Mouse (Mus musculus) activated CD4-positive, CD25-positive, alpha-beta regulatory T cell, adult 9 weeks (primary cell): Measurements from ENCODE around the gene Aloxe3. TPM values are rescaled to one million over a fixed set of nuclear protein-coding genes. Genes with fewer than 3 reads are reported as not detected.

Experiments
- polyA plus RNA-seq: library from polyadenylated mRNA; unstranded; fragments of 100-300 nt; shearing (Covaris generic); gene quantifications from one replicate; pipeline ENCODE4 v1.2.1, GENCODE M21; 2017

The Aloxe3 gene
- polyA plus RNA-seq: 0.09 TPM

DNA sequence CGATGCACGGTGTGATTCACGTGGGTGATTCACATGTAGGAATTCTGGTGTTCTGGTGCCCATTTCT lies at the start of gene Aloxe3:
TSS of gene Aloxe3 (plus strand) at position 45 of the 67 bp plus-strand sequence.

DNA sequence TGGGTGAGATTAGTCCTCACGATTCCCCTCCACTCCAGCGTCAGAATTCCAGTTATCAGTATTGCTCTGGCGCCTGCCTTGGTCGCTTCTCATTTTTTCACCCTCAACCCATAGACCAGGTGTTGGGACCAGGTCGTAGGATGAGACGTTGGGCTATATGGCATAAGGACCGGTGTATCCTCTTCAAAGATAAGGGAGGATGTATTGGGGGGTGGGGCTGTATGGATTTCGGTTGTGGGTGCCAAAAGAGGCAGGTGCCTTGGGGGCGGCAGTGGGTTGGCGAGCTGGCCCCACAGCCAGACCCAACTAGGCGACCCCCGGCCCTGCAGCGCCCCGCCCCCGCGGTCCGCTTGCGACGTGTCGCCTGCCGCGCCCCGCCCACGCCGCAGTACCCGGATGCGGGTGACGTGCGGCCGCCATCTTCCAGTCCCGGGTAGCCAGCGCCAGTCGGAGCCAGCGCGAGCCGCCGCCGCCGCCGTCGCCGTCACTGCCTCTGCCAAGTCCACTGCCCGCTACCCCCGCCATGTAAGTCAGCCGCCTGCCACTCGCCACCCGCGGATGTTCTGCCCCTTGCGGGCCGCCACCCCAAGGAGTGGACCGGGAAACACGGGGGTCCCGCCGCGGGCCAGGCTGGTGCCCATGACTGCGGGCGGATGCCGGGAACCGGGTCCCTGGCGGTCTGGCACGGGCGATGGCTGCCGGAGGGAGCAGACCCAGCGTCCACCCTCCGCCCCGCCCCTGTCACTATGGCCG lies 37.4 kb upstream of the Aloxe3 start, which contains the start of gene Vamp2:
TSS of gene Vamp2 (plus strand) at position 388 of the 753 bp plus-strand sequence.

GRCm38 (mm10) chr11:69094697-69095429 lies 30.8 kb upstream of the Aloxe3 start, which contains the start of gene Per1:
TSS of gene Per1 (plus strand) at chr11:69095217.

DNA sequence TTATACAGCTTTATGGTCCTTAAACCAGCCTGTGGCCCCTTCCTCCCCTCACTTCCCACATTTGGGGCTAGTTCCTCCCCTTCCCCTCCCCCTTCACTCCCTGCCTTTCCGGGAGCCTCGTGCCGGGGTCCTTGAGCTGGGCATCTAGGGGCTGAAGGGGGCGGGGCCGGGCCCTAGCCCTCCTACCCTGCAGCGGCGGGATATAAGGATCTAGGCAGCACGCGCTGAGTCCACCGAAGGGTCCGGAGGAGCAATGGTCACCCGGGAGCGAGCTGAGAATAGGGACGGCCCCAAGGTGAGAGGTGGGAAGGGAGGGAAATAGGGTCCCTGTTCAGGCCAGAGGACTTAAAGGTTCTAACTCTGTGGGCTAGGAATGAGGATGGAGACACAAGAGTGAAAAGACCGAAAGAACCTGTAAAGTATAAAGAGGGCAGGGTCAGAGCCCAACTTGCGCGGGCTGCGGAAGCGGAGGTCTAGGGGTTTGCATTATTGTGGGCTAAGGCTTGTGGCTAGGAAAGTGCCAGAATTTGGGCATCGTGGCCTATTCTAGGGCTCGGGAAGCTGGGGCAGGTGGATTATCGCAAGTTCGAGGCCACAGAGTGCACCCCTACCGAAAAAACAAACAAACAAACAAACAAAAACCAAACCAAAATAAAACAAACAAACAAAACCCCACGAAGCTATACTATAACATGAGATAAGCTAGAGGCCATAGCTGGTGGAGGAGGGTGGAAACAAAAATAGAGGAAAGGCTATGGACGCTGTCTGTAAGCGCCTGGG lies 5.3 kb upstream of the Aloxe3 start, which contains the start of gene Hes7:
TSS of gene Hes7 (plus strand) at position 184 of the 780 bp plus-strand sequence.

DNA sequence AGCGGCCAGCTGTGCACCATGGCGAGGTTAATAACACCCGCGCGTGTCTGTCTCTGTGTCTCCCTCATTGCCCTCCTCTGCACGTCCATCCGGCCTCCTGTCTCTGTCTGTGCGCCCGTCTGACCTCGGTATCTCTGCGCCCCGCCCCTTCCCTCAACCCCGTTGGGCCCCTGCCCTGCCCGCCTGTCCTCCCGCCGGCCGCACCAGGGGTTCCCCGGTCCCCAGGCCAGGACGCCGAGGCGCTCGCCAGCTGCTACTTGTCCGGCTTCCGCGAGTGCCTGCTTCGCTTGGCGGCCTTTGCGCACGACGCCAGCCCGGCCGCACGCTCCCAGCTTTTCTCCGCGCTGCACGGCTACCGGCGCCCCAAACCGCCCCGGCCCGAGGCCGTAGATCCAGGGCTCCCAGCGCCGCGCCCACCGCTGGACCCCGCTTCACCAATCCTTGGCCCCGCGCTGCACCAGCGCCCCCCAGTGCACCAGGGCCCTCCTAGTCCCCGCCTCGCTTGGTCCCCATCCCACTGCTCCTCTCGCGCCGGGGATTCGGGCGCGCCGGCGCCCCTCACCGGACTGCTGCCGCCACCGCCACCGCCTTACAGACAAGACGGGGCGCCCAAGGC lies 3.3 kb upstream of the Aloxe3 start, which contains the start of gene 9130213A22Rik:
TSS of gene 9130213A22Rik (minus strand) at position 254 of the 616 bp plus-strand sequence.

GRCm38 (mm10) chr11:69156800-69157199 lies 31.1 kb downstream of the Aloxe3 start, which contains the start of gene Alox12b:
TSS of gene Alox12b (plus strand) at chr11:69156989.

GRCm38 (mm10) chr11:69197743-69198142 lies 72.0 kb downstream of the Aloxe3 start, which contains the start of gene Alox8:
TSS of gene Alox8 (minus strand) at chr11:69197843.

Other genes with a start within 250 kb of the Aloxe3 start
- gene Rnf222, start 237.3 kb upstream of the Aloxe3 start, polyA plus RNA-seq: not detected
- gene Rpl26, start 224.3 kb upstream of the Aloxe3 start, polyA plus RNA-seq: 1,048 TPM
- gene Odf4, start 198.8 kb upstream of the Aloxe3 start, polyA plus RNA-seq: not detected
- 0.24 TPM for gene Arhgef15, start 168.4 kb upstream of the Aloxe3 start, polyA plus RNA-seq
- gene Slc25a35, start 157.8 kb upstream of the Aloxe3 start, polyA plus RNA-seq: 10.6 TPM
- 40.7 TPM for gene Rangrf, start 150.7 kb upstream of the Aloxe3 start, polyA plus RNA-seq
- gene Pfas, start 117.4 kb upstream of the Aloxe3 start, polyA plus RNA-seq: 5.7 TPM
- 26.9 TPM for gene Ctc1, start 110.0 kb upstream of the Aloxe3 start, polyA plus RNA-seq
- 14.1 TPM for gene Aurkb, start 80.2 kb upstream of the Aloxe3 start, polyA plus RNA-seq
- 7.1 TPM for gene Borcs6, start 66.2 kb upstream of the Aloxe3 start, polyA plus RNA-seq
- gene Tmem107, start 55.1 kb upstream of the Aloxe3 start, polyA plus RNA-seq: 4.0 TPM
- 53.5 TPM for gene Vamp2, start 37.4 kb upstream of the Aloxe3 start, polyA plus RNA-seq
- gene Per1, start 30.7 kb upstream of the Aloxe3 start, polyA plus RNA-seq: 10.8 TPM
- not detected for gene Hes7, start 5.5 kb upstream of the Aloxe3 start, polyA plus RNA-seq
- gene 9130213A22Rik, start 3.3 kb upstream of the Aloxe3 start, polyA plus RNA-seq: not detected
- not detected for gene Alox12b, start 31.1 kb downstream of the Aloxe3 start, polyA plus RNA-seq
- 8.6 TPM for gene Alox8, start 71.9 kb downstream of the Aloxe3 start, polyA plus RNA-seq
- 0.32 TPM for gene Gucy2e, start 111.1 kb downstream of the Aloxe3 start, polyA plus RNA-seq
- gene Cntrob, start 197.9 kb downstream of the Aloxe3 start, polyA plus RNA-seq: 14.7 TPM
- gene Trappc1, start 198.1 kb downstream of the Aloxe3 start, polyA plus RNA-seq: 100 TPM
- gene Kcnab3, start 200.4 kb downstream of the Aloxe3 start, polyA plus RNA-seq: 1.7 TPM
- 3.5 TPM for gene Rnf227, start 214.6 kb downstream of the Aloxe3 start, polyA plus RNA-seq
- gene Chd3, start 243.5 kb downstream of the Aloxe3 start, polyA plus RNA-seq: 100 TPM